Mouse (Mus musculus) stomach, postnatal 0 days (tissue): ENCODE data around the gene Fam83b.

Experiments
- CTCF ChIP-seq: IDR thresholded peaks from 2 replicates; pipeline ENCODE4 v1.5.1; 2016; ENCODE audit warnings: antibody characterized with exemption, low read depth, mild to moderate bottlenecking, moderate library complexity
- EP300 ChIP-seq: optimal IDR thresholded peaks from 2 replicates; pipeline ENCODE3; 2016; ENCODE audit warnings: antibody characterized with exemption

DNA sequence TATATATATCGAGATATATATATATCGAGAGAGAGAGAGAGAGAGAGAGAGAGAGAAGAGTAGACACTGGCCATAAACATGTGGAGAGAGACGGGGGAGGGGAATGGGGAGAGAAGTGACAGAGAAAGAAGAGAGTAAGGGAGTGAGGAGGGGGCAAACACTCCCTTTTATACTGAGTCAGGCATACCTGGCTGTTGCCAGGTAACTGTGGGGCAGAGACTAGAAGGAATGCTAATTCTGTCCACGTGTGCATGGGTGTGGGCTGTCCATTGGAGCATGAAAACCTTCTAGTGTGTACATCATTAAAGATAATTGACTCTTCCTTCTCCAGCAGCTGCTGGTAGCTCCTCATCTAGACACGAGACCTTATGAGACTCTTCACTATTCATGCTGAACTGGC, 36.8 kb upstream of the Fam83b start:
- TF ChIP-seq EP300 (no peak), CTCF (no peak)
